Comparison of ENCODE assay signal across 24 mouse cellular contexts in genomic region chr6:34938280-34938928, GRCm38 (mm10). TPM values are rescaled to one million over a fixed set of nuclear protein-coding genes. Genes with fewer than 3 reads are reported as not detected.
DNase-seq lines count a peak whose midpoint lies in the region; ATAC-seq and TF ChIP-seq lines count a peak whose summit lies in the region.
"Had no signal": no experiment of that assay in that cellular context is flagged by ENCODE, and none has a peak within 500 bp of the region (broad histone marks: within the 10 kb centered on the region; RNA-seq: fewer than 3 reads in every experiment).

No protein-coding gene starts in this region.

- TF ChIP-seq EP300 in heart, postnatal 0 days (IDR thresholded peaks at IDR 0.05; ENCODE audit: low read depth), result no peak

- H3K4me2 ChIP-seq in heart, postnatal 0 days (ENCODE audit: low read depth, low read length), result no peak overlapping the region
- no peak overlapping the region; the same call in 1 of the 2 replicates for H3K4me2 ChIP-seq in liver, embryonic 15.5 days
- H3K4me2 ChIP-seq: embryonic facial prominence, embryonic 12.5 days; heart, embryonic 11.5 days; limb, embryonic 12.5 days; midbrain, embryonic 13.5 days had no signal

- TF ChIP-seq CTCF in heart, postnatal 0 days (IDR thresholded peaks at IDR 0.05; ENCODE audit: low read depth), result no peak

- H3K36me3 ChIP-seq in heart, postnatal 0 days (replicated peaks; ENCODE audit: control insufficient read depth, insufficient read depth, low read length), result no peaks in the 10 kb centered on the region
- no peaks in the 10 kb centered on the region for H3K36me3 ChIP-seq in liver, embryonic 15.5 days (replicated peaks)
- H3K36me3 ChIP-seq: embryonic facial prominence, embryonic 12.5 days; limb, embryonic 12.5 days; midbrain, embryonic 13.5 days had no signal

- no peaks in the 10 kb centered on the region for H3K27me3 ChIP-seq in heart, postnatal 0 days (ENCODE audit: control insufficient read depth, insufficient read depth, low read length)
- H3K27me3 ChIP-seq in liver, embryonic 15.5 days, result no peaks in the 10 kb centered on the region
- H3K27me3 ChIP-seq: embryonic facial prominence, embryonic 12.5 days; limb, embryonic 12.5 days; midbrain, embryonic 13.5 days had no signal

- DNase-seq in heart, postnatal 0 days (ENCODE audit: low spot score), result no peak
- no peak for DNase-seq in heart, postnatal 25 days (ENCODE audit: low spot score)
- peak; percentile 41 for DNase-seq in thymus, postnatal 14 days
- DNase-seq in thymus, postnatal 36 days, result no peak
- DNase-seq in gastrocnemius, postnatal 14 days, result no peak
- DNase-seq in ovary, postnatal 36 days (ENCODE audit: low spot score), result no peak
- DNase-seq in gastrocnemius, postnatal 4 days (ENCODE audit: low spot score in 2 of 2), result no peak
- DNase-seq: adrenal gland, postnatal 14 days; cerebellum, postnatal 36 days; gastrocnemius, adult 2 months; kidney, adult 2 months; kidney, postnatal 4 days; layer of hippocampus, postnatal 36 days had no signal

- ATAC-seq in heart, postnatal 0 days (ENCODE audit: insufficient read depth, low read depth), result no peak
- ATAC-seq in liver, embryonic 15.5 days (ENCODE audit: insufficient read depth), result no peak
- ATAC-seq: midbrain, embryonic 13.5 days had no signal

- H3K9me3 ChIP-seq in heart, postnatal 0 days (replicated peaks; ENCODE audit: control insufficient read depth, low read length), result no peaks in the 10 kb centered on the region
- H3K9me3 ChIP-seq in liver, embryonic 15.5 days (replicated peaks), result no peaks in the 10 kb centered on the region
- H3K9me3 ChIP-seq: embryonic facial prominence, embryonic 12.5 days; limb, embryonic 12.5 days; midbrain, embryonic 13.5 days had no signal

- no peak overlapping the region for H3K9ac ChIP-seq in heart, postnatal 0 days (replicated peaks; ENCODE audit: low read depth, low read length)
- H3K9ac ChIP-seq in liver, embryonic 15.5 days, result no peak overlapping the region
- H3K9ac ChIP-seq: embryonic facial prominence, embryonic 12.5 days; limb, embryonic 12.5 days; midbrain, embryonic 13.5 days had no signal

- H3K4me3 ChIP-seq in heart, postnatal 0 days (ENCODE audit: low read depth, low read length), result no peak overlapping the region
- H3K4me3 ChIP-seq in liver, embryonic 15.5 days (replicated peaks), result no peak overlapping the region
- H3K4me3 ChIP-seq: embryonic facial prominence, embryonic 12.5 days; gastrocnemius, adult 2 months; limb, embryonic 12.5 days; midbrain, embryonic 13.5 days had no signal

- WGBS in heart, postnatal 0 days, result 62% methylated on average over 7 of the region's 7 CpGs
- 46% methylated on average over 7 of the region's 7 CpGs for WGBS in liver, embryonic 15.5 days (ENCODE audit: insufficient replicate concordance)

- peak overlapping the region; percentile 38; the same call in 1 of the 2 replicates for H3K27ac ChIP-seq in heart, postnatal 0 days (ENCODE audit: low read depth)
- 0 out of 2 replicates have a peak overlapping the region, but pooled peaks have one; percentile 29 for H3K27ac ChIP-seq in liver, embryonic 15.5 days (replicated peaks)
- H3K27ac ChIP-seq: embryonic facial prominence, embryonic 12.5 days; gastrocnemius, adult 2 months; limb, embryonic 12.5 days; midbrain, embryonic 13.5 days; stomach, postnatal 0 days had no signal

- no peaks in the 10 kb centered on the region for H3K4me1 ChIP-seq in heart, postnatal 0 days (ENCODE audit: control insufficient read depth, insufficient read depth)
- H3K4me1 ChIP-seq in liver, embryonic 15.5 days (replicated peaks), result peaks cover 5% of the 10 kb centered on the region; the same call in 1 of the 2 replicates
- H3K4me1 ChIP-seq: midbrain, embryonic 13.5 days had no signal

- intact Hi-C loops in heart, postnatal 25 days (cut with DNase I), result no loop called here
- intact Hi-C loops in gastrocnemius, postnatal 14 days (cut with DNase I; ENCODE audit: low total_unique reads), result no loop called here

RNA-seq across cellular contexts. Expression of gene Stra8, which starts 18.4 kb away (rescaled TPM):
- not detected in 2 replicates for total RNA-seq in heart, postnatal 0 days (2014; rRNA removed; ENCODE audit: low replicate concordance)
- polyA plus RNA-seq in heart, postnatal 0 days (2015; fragmentation: Nextera tagmentation; extraction: Ambion mirVana), result not detected in 2 replicates
- not detected for total RNA-seq in heart, postnatal 25 days (2021)
- not detected in 2 replicates for polyA plus RNA-seq in liver, embryonic 15.5 days (2015; fragmentation: Nextera tagmentation; extraction: Ambion mirVana)
- not detected for total RNA-seq in gastrocnemius, postnatal 14 days (2021)
- not detected for total RNA-seq in gastrocnemius, postnatal 4 days (2021)
- total RNA-seq: adrenal gland, postnatal 14 days; gastrocnemius, adult 2 months; layer of hippocampus, postnatal 36 days; MEL had no signal
- polyA plus RNA-seq: embryonic facial prominence, embryonic 12.5 days; forebrain, embryonic 11.5 days; heart, embryonic 11.5 days; hindbrain, embryonic 11.5 days; kidney, adult 2 months; limb, embryonic 12.5 days; midbrain, embryonic 13.5 days; neural tube, embryonic 11.5 days; small intestine, adult 2 months had no signal

RNA-seq across cellular contexts. Expression of gene Wdr91, which starts 27.7 kb away (rescaled TPM):
- 24.9 and 25.2 TPM in 2 replicates for total RNA-seq in heart, postnatal 0 days (2014; rRNA removed; ENCODE audit: low replicate concordance)
- 7.7 and 8.6 TPM in 2 replicates for polyA plus RNA-seq in heart, postnatal 0 days (2015; fragmentation: Nextera tagmentation; extraction: Ambion mirVana)
- total RNA-seq in heart, postnatal 25 days (2021), result 10 to 100 TPM; 12.0 to 13.5 TPM
- polyA plus RNA-seq in liver, embryonic 15.5 days (2015; fragmentation: Nextera tagmentation; extraction: Ambion mirVana), result 10.2 and 11.0 TPM in 2 replicates
- total RNA-seq in gastrocnemius, postnatal 14 days (2021), result 1 to 10 TPM; 9.3 to 9.7 TPM
- 10 to 100 TPM; 17.5 to 18.7 TPM for total RNA-seq in gastrocnemius, postnatal 4 days (2021)

RNA-seq across cellular contexts. Expression of gene Slc23a4, which starts 49.8 kb away (rescaled TPM):
- 0.04 and 0.77 TPM in 2 replicates for total RNA-seq in heart, postnatal 0 days (2014; rRNA removed; ENCODE audit: low replicate concordance)
- 0.22 and 0.42 TPM in 2 replicates for polyA plus RNA-seq in heart, postnatal 0 days (2015; fragmentation: Nextera tagmentation; extraction: Ambion mirVana)
- total RNA-seq in heart, postnatal 25 days (2021), result under 1 TPM; 0.23 to 0.50 TPM
- 0.17 and 0.18 TPM in 2 replicates for polyA plus RNA-seq in liver, embryonic 15.5 days (2015; fragmentation: Nextera tagmentation; extraction: Ambion mirVana)
- total RNA-seq in gastrocnemius, postnatal 14 days (2021), result under 1 TPM in 1 of 2 experiments, not detected in 1; 0.11 TPM
- under 1 TPM; 0.16 to 0.42 TPM for total RNA-seq in gastrocnemius, postnatal 4 days (2021)
- total RNA-seq: gastrocnemius, adult 2 months had no signal
